Mouse (Mus musculus) macrophage (primary cell): ENCODE results near the gene Elane. TPM values are rescaled to one million over a fixed set of nuclear protein-coding genes. Genes with fewer than 3 reads are reported as not detected.

Experiments
- H3K27ac ChIP-seq: fragments of 350-480 bp; formaldehyde crosslinking; 2 replicates; pipeline ENCODE4 v1.9.0; 2021
- H3K36me3 ChIP-seq: fragments of 350-480 bp; formaldehyde crosslinking; 2 replicates; pipeline ENCODE4 v1.9.0; 2021; ENCODE audit errors: inconsistent target
- H3K4me3 ChIP-seq: fragments of 350-480 bp; formaldehyde crosslinking; 2 replicates; pipeline ENCODE4 v1.9.0; 2021; ENCODE audit errors: inconsistent target
- H3K79me2 ChIP-seq: fragments of 350-480 bp; formaldehyde crosslinking; 2 replicates; pipeline ENCODE4 v1.9.0; 2021; ENCODE audit errors: inconsistent target
- WGBS: methylation state at CpG from one replicate; pipeline ENCODE4 v1.1.7; 2026; ENCODE audit warnings: inconsistent platforms; ENCODE audit not compliant: missing documents; 5-methylcytosine and 5-hydroxymethylcytosine counted together
- polyA plus RNA-seq: library from polyadenylated mRNA; stranded (reverse); fragments of 250-400 nt; gene quantifications from 3 replicates; pipeline ENCODE4 v1.2.4, GENCODE M21; 2018; ENCODE audit warnings: inconsistent platforms

Elane gene
- polyA plus RNA-seq, 1 experiment from 2014 or later = 0.89 TPM

DNA sequence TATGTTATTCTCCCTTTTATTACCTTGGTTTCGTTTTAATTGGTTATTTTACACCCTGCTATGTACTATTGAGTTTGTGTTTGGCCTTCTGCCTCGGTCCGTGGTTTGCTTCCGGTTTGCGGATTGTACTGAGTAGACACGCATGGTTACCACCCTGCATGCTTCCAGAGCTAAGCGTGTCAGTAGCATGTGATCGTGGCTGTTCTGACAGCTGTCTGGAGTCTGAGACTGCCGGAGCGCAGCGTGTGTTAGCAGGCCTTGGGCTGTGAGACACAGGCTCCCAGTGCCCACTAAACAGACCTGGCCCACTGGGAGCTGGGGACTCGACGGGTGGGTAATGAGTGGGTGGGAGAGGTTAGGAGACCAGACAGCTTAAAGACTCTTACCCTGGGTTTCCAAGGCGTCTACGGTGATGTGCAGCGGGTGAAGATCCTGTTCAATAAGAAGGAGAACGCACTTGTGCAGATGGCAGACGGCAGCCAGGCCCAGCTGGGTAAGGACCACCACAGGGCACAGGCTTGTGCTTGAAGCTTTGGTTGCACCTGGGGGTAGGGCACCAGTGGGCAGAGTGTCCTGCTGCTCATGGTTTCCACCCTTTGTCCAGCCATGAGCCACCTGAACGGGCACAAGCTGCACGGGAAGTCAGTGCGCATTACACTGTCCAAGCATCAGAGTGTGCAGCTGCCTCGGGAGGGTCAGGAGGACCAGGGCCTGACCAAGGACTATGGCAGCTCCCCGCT, 23.8 kb upstream of the Elane start:
- peaks cover 52% of the 10 kb centered on the region for H3K36me3 ChIP-seq
- H3K27ac ChIP-seq = no peak overlapping the region
- no peak overlapping the region for H3K4me3 ChIP-seq
- peaks cover 49% of the 10 kb centered on the region for H3K79me2 ChIP-seq
- WGBS = 90% methylated on average over 23 of the region's 23 CpGs

DNA sequence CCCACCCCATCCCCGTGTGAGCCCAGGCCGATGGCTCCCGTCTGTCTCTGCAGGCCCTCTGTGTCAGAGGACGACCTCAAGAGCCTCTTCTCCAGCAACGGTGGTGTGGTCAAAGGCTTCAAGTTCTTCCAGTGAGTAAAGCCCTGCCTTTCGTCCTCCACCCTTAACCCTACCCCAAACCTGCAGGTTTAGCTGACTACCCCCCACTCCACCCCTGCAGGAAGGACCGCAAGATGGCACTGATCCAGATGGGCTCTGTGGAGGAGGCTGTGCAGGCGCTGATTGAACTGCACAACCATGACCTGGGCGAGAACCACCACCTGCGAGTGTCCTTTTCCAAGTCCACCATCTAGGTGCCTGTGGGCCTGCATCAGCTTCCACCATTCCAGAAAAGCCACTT, 23.1 kb upstream of the Elane start:
- 88% methylated on average over 9 of the region's 10 CpGs for WGBS

DNA sequence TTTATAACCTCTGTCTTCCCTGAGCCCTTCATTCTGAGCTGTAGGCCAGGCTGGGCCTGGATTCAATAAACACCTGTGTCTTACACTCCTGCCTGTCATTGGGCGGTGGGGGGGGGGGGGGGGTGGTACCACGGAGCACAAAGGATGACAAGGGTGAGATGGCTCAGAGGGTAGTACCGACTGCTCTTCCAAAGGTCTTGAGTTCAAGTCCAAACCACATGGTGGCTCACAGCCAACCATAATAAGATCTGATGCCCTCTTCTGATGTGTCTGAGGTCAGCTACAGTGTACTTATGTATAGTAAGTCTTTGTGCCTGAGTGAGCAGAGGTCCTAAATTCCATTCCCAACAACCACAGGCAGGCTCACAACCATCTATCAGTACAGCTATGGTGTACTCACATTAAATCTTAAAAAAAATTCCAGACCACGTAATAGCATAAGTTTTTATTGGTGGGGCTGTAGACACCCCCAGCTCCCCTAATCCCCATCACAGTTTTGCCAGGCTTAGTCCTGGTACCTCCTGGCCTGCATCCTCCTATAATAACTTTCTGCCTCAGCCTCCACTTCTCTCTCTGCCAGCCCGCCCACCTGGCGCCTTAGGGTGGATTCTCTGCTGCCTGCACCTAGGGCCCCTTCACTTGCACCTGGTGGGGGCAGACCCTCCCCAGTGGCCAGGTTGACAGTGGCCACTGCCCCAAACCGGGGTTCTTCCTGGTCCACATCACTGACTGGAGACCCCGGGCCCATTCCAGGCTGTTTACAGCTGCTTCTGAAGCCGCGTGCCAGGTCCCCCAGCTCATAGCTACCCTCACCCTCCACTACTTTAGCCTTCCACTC, 21.5 kb upstream of the Elane start:
- Histone ChIP-seq H3K27ac (no peak overlapping the region), H3K36me3 (peaks cover 42% of the 10 kb centered on the region), H3K4me3 (no peak overlapping the region), H3K79me2 (peaks cover 25% of the 10 kb centered on the region)
- 69% methylated on average over 10 of the region's 10 CpGs for WGBS

More for the DNA sequence above, 23.1 kb upstream of the Elane start:
- Histone ChIP-seq H3K79me2 (peaks cover 42% of the 10 kb centered on the region), H3K36me3 (peaks cover 52% of the 10 kb centered on the region), H3K4me3 (no peak overlapping the region), H3K27ac (no peak overlapping the region)

- WGBS = 76% methylated on average over 12 of the region's 12 CpGs
- H3K4me3 ChIP-seq = no peak overlapping the region
- H3K27ac ChIP-seq = no peak overlapping the region
- H3K36me3 ChIP-seq = peaks cover 36% of the 10 kb centered on the region
- H3K79me2 ChIP-seq = peaks cover 19% of the 10 kb centered on the region
Observed at GRCm38 (mm10) chr10:79865189-79865601, 20.9 kb upstream of the Elane start.

DNA sequence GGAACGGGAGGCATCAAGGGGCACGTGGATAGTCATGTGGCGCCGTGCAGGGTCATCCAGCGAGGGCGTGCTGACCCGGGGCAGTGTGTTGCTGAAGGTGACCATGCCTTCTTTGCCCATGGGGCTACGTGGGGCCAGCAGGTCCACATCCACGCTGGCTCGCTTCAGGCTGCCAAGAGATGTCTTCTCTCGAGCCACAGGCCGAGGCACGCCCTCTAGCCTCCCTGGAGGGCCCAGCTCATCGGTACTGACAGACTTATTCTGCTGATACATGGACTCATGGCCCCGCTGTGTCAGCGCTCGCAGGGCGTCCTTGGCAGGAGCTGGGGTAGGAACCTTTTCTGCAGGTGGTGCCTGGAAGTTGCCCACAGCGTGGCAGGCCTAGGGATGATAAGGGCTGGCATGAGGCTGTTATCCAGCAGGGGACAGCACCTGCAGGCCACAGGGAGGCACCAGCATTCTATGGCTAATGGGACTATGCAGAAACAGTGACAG, 20.2 kb upstream of the Elane start:
- Histone ChIP-seq H3K36me3 (peaks cover 29% of the 10 kb centered on the region), H3K27ac (no peak overlapping the region), H3K4me3 (no peak overlapping the region), H3K79me2 (peaks cover 12% of the 10 kb centered on the region)
- 85% methylated on average over 19 of the region's 19 CpGs for WGBS

- H3K36me3 ChIP-seq = peaks cover 22% of the 10 kb centered on the region
- no peak overlapping the region for H3K27ac ChIP-seq
- H3K4me3 ChIP-seq = no peak overlapping the region
- peaks cover 5% of the 10 kb centered on the region for H3K79me2 ChIP-seq
- 76% methylated on average over 11 of the region's 11 CpGs for WGBS
Observed at GRCm38 (mm10) chr10:79866601-79867000, 19.4 kb upstream of the Elane start.

GRCm38 (mm10) chr10:79871845-79872244, 14.2 kb upstream of the Elane start:
- Histone ChIP-seq H3K36me3 (no peaks in the 10 kb centered on the region), H3K4me3 (no peak overlapping the region), H3K79me2 (no peaks in the 10 kb centered on the region), H3K27ac (no peak overlapping the region)
- 87% methylated on average over 8 of the region's 8 CpGs for WGBS

- H3K27ac ChIP-seq = no peak overlapping the region
- H3K79me2 ChIP-seq = no peaks in the 10 kb centered on the region
- 58% methylated on average over 3 of the region's 3 CpGs for WGBS
- no peaks in the 10 kb centered on the region for H3K36me3 ChIP-seq
- H3K4me3 ChIP-seq = no peak overlapping the region
Observed at GRCm38 (mm10) chr10:79872862-79873261, 13.2 kb upstream of the Elane start.

DNA sequence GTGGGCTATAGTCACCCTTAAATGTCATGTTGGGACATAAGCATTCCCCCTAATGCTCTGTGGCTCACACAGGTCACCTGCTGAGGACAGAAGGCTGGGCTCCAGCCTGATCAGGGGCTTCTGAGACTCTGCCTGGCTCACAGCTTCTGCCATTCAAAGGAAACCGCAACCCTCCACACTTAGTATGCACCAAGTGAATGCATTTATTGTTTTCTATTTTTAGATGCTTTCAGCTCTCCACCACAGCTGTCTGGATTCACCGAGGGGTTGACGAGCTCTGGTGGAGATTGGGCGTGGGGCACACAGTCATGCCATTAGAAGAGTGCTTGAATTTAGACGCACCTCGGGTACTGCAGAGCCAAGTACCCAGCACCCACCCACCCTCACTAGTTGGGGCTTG, 12.7 kb upstream of the Elane start:
- H3K36me3 ChIP-seq = no peaks in the 10 kb centered on the region

DNA sequence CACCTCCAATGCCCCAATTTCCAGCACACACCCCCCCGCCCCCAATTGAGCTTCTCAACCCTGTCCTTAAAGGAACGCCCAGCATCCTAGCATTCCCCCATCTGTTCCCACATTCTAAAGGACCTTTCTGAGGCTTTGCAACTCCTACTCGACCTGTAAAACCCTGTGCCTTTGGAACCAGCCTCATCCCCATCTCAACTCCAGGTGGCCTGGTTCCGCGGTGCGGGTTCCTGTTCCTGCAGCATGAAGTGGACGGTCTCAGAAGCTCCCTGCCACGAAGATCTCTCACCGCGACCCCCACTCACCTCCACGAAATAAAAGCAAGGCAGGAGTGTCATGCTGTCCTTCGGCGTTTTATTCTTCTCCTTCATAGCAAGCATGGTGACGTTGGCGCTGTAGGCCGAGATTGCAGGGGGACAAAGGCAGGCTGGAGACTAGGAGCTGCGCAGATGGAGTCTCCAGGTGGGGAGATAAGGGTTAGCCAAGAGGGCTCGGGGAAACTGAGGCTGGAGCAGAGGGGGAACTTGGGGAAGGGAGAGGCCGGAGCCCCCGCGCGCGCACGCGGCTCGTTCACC, 12.2 kb upstream of the Elane start:
- H3K36me3 ChIP-seq = no peaks in the 10 kb centered on the region
- H3K79me2 ChIP-seq = no peaks in the 10 kb centered on the region
- no peak overlapping the region; the same call in 1 of the 2 replicates for H3K4me3 ChIP-seq
- H3K27ac ChIP-seq = no peak overlapping the region
- WGBS = 6% methylated on average over 26 of the region's 26 CpGs

More for the DNA sequence above, 12.7 kb upstream of the Elane start:
- 23% methylated on average over 6 of the region's 6 CpGs for WGBS
- Histone ChIP-seq H3K27ac (no peak overlapping the region), H3K4me3 (no peak overlapping the region), H3K79me2 (no peaks in the 10 kb centered on the region)

- 2% methylated on average over 56 of the region's 57 CpGs for WGBS
- H3K36me3 ChIP-seq = no peaks in the 10 kb centered on the region
- H3K4me3 ChIP-seq = peak within 1 kb of the TSS; percentile 5; the same call in 1 of the 2 replicates
- no peak within 1 kb of the TSS for H3K27ac ChIP-seq
- H3K79me2 ChIP-seq = no peaks in the 10 kb centered on the region
Observed at GRCm38 (mm10) chr10:79874290-79874862, 11.7 kb upstream of the Elane start, which contains the start of the genes Prtn3 and Plppr3. Prtn3 (plus strand) TSS chr10:79874476. Plppr3 (minus strand) TSS chr10:79874634.

DNA sequence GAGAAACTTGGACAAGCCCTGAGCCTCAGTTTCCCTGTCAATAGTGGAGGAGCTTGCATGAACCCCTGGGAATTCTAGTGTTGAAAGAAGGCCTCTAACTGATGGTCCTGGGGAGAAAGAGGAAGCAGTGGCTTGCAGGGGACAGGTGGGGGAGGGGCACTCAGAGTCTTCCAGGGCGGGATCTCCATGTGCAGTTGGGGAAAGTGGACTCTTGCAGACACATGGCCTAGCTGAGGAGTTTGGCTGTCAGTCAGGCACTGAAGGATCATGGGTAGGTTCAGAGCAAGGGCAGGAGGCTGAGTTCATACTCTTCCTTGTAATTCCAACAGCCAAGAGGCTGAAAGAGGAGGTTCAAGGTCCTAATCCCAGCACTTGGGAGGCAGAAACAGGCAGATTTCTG, 8.9 kb upstream of the Elane start:
- Histone ChIP-seq H3K36me3 (no peaks in the 10 kb centered on the region), H3K27ac (peak overlapping the region; percentile 82), H3K4me3 (no peak overlapping the region), H3K79me2 (no peaks in the 10 kb centered on the region; the same call in 1 of the 2 replicates)
- 10% methylated on average over 1 of the region's 1 CpGs for WGBS

DNA sequence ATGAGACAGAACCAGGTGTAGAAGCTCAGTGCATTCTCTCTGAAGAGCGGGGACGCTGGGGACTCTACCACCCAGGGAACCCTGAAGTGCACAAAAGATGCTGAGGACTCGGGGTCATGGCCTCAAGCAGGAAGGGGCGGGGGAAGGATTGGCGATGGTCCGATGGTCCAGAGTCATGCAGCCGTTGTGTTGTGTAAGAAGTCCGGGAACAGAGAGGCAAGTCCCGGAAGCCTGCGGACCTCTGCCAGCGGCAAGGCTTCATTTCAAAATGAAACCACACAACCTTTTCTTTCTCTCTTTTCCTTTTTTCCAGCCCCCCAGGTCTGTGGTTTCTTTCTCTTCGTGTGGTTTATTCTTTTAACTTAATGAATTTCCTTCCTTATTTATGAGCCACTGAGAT, 8.3 kb upstream of the Elane start:
- H3K27ac ChIP-seq = peak overlapping the region; percentile 82

DNA sequence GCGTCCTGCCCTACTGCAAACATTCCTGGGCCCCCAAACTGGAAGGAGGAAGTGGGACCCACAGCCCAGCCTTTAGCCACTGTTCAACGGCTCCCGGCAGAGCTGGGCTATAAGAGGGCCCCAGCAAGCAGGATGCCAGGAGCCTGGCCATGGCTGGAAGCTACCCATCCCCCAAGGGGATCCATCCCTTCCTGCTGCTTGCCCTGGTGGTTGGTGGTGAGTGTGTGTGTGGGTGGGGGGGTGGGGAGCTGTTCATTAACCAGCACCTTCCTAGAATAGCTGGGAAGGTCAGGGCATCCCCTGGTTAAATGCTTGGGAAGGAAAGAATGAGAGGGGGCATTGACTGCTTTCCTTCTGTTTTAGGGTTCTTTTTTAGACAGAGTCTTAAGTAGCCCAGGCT, 6.5 kb upstream of the Elane start:
- WGBS = 15% methylated on average over 3 of the region's 3 CpGs
- H3K36me3 ChIP-seq = no peaks in the 10 kb centered on the region
- H3K27ac ChIP-seq = no peak overlapping the region
- H3K4me3 ChIP-seq = no peak overlapping the region
- H3K79me2 ChIP-seq = no peaks in the 10 kb centered on the region; the same call in 1 of the 2 replicates

More for the DNA sequence above, 8.3 kb upstream of the Elane start:
- WGBS = 2% methylated on average over 12 of the region's 12 CpGs
- H3K4me3 ChIP-seq = peak overlapping the region; percentile 1; the same call in 1 of the 2 replicates
- no peaks in the 10 kb centered on the region; the same call in 1 of the 2 replicates for H3K79me2 ChIP-seq
- H3K36me3 ChIP-seq = no peaks in the 10 kb centered on the region
